Mouse (Mus musculus): ENCODE results near the gene Gpr50.

DNA sequence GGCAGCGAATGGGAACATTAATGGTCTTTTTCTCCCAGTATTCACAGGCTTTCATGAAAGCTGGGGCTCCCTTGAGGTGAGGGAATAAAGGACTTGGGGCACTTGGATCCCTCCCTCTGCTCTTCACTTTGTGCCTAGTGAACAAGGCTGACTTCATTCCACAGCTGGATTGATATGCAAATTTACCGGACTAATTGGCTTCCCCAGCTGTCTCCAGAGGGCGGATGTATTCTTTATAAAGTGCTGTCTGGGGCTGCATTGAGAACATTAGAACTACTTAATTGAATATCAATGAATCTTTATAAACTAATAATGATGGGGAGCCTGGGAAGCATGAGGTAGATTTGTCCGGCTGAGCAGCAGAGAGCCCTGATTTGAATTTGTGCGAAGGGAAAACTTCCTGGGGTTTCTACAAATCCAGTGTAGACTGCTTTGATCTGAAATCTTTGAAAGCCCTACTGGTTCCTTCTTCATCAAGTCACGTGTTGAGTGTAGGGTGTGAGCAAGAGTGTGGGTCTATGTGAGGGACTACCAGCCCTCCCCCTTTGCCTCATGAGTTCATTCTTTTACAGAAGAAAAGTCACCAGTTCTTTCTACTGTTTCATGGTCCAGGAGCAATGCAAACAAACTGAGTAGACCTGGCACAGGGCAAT, 37.5 kb downstream of the Gpr50 start:
- TF ChIP-seq CTCF (IDR thresholded peaks at IDR 0.05; ENCODE audit: low read depth, low read length) = no peak
- TF ChIP-seq POLR2A (IDR thresholded peaks at IDR 0.05; ENCODE audit: insufficient read depth, low read length) = no peak
